Mouse (Mus musculus): ENCODE measurements around the gene Adora1.

Gene Adora1

GRCm38 (mm10) chr1:134150745-134151144 is 84.5 kb downstream of the Adora1 start:
- no peak for DNase-seq

GRCm38 (mm10) chr1:134150076-134150475 is 85.2 kb downstream of the Adora1 start:
- no peak for DNase-seq
